Mouse (Mus musculus) frontal cortex, adult (tissue): ENCODE data around the gene Col4a1.

ENCODE experiments used
- ATAC-seq: cut with Nextera tagmentation; 2 replicates; pipeline ENCODE4 v1.9.2; 2017; ENCODE audit warnings: mild to moderate bottlenecking, moderate library complexity, mixed read lengths; ENCODE audit not compliant: low TSS enrichment

Gene Col4a1

DNA sequence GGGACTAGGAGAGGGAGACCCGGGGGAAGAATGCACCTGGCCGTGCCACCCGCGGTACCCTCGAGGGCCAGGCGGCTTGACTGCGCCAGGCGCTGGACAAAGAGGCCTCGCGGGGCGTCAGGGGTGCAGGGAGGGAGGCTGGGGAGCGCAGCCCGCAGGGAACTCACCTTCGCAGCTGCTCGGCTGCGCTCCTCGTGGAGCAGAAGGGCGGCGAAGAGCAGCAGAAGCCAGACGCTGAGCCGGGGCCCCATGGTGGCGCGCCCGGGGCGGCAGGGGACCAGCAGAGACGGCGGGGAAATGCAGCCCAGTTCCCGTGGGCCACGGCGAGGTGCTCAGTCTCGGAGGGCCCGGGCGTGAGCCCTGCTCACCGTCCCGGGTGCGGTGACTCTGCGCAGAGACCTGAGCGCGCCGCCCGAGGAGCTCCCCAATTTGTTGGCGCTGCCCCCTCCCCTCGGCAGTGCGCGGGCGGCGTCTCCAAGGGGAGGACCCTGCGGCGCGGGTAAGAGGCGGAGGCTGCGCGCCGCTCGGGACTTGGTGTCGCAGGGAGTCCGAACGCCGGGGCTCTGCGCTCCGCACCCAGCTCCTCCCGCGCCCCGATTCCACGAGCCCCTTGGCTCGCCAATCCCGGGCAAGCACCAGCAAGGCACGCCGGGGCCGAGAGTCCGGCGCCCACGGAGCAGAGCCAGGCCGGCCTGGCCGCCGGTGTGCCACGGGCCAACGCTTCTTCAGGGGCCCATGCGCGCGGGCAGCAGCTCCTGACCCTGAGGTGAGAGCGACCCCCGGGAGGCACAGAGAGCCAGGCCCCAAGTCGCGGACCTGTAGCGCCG, at the start of gene Col4a1, which contains the start of gene Col4a2:
Gene Col4a1, minus strand, starts transcription at position 478 of the 827 bp plus-strand sequence.
Gene Col4a2, plus strand, starts transcription at position 457 of the 827 bp plus-strand sequence.
- ATAC-seq = peak; percentile 83

DNA sequence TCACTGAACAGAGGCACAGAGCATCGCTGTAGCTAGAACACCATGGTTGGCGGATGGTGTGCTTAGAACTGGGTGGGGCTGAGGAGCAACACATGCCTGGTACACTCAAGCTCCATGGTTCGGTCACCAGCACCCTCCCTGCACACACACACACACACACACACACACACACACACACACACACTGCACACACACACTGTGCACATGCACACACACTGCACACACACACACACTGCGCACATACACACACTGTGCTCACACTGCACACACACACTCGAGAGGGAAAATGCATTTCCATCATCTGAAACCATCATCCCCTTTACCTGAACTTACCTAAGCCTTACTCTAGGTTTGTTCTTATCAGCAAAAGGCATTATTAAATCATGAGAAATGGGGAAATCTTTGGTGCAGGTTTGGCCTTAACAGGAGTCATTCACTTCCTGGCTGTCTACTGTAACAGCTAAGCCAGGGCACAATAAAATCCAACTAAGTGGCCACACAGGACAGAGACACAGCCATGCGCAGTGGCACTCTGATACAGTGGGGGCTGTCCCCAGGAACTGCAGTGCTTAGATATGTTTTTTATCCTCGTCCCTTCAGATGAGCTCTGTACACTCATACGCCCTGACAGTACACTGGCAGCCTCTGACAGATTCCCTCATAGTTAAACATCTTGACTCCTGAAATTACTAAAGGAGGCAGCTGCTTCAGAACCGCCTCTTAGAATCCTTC, 49.1 kb upstream of the Col4a1 start:
- no peak for ATAC-seq

DNA sequence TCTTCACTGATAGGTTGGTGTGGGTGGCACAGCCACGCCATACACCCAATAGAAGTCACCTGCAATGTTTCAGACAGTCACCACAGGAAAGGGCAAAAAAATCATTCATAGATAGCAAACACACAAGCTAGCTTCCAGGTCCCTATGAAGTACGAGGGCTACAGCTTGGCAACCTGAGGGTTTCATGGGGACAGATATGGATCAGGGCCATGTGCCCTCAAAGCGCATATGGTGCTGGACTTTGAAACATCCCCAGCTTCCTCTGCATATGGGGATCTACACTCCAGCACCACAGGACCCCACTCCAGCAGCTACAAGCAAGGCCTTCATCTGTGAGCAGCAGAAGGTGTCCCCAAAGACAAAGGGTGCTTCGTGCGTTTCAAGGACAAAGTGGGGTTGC, 47.2 kb upstream of the Col4a1 start:
- no peak for ATAC-seq

DNA sequence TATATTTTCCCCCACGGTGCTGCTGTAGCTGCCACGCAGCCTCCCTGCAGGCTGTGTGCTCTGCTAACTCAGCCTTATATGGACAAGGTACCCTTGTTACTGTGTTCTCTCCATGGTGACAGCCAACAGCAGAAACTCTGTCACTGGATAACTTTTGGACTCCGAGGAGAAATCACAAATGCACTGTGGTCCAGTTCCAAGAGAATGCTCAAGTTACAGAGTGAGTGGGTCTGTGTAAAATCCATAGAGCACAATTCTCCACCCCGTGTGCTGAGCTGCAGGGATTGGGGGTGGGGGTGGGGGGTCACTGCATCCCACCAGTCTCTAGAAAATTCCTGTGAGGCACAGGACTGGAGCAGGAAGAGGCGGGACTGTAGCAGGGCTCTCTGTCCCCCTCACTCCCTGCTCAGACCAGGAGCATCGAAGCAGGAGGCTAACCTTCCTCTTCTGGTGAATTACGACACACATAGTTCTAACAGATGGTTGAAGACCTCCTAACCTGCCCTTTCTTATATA, 45.4 kb upstream of the Col4a1 start:
- 0 out of 2 replicates have a peak, but pooled peaks have one; percentile 24 for ATAC-seq

DNA sequence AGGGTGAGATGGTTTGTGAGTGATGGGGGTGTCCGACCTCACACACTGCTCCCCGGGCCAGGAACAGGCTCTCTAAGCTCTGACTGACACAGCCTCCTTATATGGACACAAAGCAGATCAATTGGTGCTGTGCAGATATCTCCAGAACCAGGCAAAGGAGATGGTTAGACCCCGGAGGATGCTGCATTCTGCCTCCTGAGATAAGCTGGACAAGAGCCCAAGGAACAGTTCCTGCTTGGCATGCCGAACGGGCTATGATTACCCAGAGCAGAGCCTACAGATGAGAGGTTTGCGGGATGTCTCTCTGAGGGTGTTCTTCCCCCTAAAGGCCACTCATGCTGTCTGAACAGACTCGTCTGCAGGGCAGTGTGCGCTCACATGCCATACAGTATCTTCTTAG, 44.1 kb upstream of the Col4a1 start:
- ATAC-seq = no peak

DNA sequence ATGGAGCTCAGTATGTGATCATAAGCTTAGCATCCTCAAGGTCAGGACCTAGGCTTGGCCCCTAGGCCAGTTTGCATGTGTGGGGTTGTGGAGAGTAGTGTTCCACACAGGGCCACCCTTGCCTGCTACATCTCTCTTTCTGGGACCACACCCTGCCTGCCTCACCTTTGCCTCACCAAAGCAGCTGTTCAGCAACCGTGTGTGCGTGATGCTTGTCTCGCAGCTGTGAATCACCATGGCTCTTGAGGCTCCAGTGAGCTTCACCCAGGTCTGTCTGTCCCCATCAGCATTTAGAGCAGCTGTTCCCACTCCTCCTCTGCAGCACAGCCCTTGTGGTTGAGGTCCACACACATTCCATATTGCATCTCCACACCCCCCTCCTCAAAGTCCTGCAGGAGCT, 43.3 kb upstream of the Col4a1 start:
- ATAC-seq = no peak

DNA sequence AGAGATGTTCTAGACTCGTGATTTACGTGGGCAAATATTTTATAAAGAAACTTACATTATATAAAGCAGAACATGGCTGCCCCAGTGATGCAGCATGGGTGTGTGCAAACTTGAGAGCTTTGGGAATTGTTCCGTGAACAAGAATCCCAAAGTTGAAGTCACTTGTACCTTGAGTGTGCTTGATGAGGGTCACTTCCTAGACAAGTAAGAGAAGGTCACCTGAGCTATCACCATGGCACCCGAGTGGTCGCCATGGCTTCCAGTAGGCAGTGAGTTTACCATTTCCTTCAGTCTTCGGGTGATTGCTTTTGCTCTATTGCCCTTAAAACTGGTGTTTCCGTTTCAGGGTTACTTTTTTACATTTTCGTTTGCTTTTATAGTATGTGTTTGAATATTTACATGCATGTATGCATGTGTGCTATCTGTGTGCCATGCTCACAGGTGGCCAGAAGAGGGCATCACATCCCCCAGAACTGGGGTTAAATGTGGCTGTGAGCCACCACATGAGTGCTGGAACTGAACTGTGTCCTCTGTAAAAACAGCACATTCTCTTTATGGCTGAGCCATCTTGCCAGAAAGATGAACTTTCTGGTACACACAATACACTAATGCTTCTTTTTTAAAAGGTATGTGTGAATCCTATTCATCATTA, 42.3 kb upstream of the Col4a1 start:
- ATAC-seq = no peak

DNA sequence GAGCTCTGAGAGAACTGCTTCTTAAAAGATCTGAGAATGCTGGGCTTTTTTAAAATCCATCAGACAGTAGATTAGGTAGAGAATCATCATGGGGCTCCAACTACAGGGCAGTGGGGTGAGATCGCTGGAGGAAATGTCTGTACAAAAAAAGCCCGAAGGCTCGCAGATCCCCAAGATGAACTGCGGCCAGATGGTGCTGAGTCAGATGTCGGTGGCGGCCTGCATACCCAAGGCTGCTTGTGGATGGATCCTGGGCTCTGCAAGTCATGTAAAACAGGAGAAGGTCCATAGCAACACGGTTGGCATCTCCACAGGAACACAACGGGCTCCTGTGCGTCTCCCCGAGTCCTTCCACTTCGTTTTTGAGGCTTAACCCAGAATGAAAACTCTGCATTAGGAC, 39.9 kb upstream of the Col4a1 start:
- ATAC-seq = peak; percentile 47

DNA sequence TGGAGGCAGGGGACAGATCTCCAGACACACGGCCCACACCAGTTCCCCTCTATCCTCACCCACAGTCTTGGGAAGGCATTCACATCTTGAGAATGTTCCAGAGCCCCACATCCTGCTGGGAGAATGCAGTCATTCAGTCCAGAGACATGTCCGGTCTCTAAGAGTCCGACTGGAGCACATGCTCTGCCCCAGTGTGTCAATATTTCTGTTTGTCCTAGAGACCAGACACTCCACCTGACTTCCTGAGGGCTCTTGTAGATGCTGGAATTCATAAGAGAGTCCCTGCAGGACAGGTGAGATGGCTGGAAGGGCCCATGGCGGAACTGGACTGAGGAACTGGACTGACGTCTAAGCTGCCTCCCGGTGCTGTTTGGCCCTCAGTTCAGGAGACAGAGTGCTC, 38.7 kb upstream of the Col4a1 start:
- no peak for ATAC-seq

DNA sequence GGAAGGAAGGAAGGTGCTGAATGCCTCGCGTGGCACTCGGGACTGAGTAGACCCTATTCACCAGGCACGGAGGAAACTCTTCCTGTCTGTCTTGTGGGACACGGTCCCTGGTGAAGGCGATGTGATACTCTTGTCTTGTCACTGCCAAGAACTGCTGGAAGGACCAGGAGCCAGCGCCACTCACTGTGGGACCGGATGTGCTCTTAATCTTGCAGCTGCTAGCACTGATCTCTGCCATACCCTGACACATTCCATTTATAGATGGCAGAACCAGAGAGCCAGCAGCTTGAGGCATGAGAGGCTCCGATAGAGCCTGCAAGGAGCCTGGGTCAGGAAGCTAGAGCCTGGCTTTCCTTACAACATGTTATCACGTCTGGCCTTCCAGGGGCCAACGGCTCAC, 36.0 kb upstream of the Col4a1 start:
- no peak for ATAC-seq

DNA sequence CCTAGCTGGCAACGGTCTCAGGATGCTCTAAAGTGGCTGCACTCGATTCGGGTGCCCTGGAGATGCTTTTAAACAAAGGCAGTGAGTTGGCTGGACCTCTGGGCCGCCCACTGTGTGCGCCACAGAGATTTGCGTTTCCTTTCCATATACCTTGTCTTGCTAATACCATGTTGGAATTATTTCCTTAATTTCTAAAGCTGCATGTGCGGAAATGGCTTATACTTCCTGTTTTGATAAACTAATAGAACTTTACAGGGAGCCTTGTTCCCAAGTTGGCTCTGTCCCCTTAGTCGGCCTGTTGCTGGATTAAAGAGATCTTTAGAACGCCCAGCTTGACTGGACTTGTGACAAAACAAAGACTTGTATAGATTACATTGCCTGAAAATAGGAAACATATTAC, 35.1 kb upstream of the Col4a1 start:
- ATAC-seq = no peak

DNA sequence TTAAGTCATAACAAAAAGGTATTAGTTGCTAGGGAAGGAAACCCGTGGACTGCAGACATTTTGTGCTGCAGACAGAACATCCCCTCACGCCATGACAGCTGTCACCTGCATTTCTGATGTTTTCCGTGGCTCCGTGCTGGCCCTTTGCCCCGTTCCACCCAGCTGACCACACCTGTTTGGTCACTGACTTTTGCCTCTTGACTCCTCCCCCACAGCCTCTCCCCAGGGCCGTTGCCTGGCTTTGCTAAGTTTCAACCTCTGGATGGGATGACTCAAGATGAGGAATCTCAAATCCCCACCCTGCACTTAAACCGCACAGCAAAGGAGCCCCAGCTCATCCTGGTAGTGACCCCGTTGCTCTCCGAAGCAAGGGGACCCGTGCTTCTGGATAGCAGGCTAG, 33.6 kb upstream of the Col4a1 start:
- ATAC-seq = no peak

DNA sequence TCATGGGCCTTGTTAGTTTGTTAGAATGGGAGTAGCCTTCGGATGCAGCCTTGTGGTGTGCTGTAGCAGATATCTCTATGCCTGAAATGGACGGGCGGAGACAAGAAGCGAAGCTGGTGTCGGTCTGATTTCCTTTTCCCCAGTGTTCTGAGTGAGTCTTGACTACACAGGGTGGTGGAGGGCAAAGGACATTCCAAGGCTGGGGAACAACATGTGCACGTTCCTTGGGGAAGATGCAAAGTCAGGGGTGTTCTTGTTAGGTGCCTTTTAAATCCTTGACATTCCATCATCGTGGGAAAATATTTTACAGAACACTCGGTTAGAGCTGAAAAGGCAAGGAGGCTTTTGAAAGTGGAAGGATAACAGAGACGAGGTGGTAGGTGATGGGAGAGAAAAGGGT, 31.8 kb upstream of the Col4a1 start:
- no peak for ATAC-seq

DNA sequence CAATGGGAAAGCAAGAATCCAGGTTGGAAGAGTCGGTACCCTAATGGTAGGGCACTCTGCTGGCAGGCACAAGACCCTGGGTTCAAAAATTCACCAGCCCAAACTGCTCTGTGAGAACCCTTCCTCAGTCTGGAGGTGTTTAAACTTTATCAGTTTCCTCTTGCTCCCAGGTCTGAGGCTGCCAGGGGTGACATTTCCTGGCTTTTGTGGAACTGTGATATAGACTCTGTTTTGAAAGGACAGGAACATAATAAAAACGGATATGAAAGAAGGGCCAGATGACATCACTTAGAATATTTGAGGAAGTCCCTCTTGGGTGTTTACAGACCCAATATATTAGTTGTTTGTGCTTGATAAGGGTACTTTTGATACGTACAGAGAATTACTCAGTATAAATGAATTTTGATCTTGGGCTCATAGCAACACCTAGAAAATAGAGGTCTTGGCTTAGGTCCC, 28.5 kb upstream of the Col4a1 start:
- no peak for ATAC-seq

DNA sequence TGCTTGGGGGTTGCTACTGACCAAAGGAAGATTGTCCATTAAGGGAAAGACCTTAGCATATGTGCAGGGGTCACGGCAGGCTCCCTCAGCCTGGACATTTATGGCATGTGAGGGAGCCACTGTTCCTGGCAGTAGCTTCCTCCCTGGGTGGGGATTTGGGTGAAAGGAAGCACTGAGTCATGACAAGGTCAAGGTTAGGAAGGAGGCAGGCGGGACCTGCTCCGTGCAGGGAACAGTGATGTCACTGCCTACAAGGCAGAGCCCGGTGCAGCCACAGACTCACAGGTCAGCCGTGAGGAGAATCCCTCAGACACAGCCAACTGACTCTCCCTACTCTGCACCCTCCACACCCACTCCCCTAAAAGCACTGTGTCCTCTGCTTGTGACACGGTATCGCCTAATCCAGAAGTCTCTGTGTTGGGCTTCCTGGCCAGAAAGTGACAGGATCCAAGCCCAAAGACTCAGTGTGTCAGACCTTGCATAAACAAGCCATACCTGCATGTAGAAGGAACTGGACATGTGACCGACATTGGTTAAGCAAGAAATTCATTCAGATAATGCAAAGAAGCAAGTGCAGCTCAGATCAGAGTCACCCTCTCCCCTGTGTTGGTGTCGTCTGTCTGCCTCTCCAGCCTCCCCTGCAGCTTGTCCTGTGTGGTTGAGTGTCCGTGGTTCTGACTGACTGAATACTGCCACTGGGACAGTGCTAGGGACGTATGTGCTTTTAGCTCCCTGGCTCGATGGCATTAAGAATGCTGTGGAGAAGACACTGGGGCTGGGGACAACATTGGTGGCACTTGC, 27.9 kb upstream of the Col4a1 start:
- ATAC-seq = no peak

DNA sequence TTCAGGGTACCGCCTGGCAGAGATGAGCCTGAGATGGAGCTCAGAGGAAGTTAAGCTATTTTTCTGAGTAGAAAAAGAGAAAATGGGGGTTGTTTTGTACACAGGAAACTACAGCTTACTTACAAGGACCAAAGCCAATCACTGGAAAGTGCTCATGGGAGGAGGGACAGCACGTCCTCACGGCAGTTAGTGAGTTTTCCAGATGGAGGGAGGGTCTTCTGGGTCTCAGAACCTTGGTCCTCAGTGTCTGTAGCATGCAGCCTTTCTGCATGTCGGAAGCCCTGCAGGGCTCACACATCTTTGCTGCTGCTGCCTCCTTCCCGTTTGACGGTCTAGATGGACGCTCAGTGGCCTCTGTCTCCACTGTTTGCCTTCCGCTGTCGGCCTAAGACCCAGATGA, 25.9 kb upstream of the Col4a1 start:
- ATAC-seq = no peak

DNA sequence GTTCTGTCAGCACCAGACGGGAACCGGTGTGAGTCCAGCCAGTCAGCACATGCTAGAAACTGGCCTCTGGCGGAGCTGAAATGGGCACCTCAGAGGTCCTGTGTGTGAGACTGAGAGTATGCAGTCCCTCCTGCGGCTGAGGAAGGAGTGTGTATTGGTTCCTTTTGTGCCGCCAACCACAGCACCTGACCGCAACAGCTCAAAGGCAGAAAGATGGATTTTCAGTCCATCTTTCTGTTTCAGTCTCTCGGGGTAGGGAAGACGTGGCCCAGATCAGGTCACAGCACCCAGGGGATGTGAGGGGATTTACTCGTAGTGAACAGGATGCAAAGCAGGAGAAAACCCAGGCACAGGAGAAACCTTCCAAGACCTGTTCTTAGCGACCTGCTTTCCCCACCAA, 25.0 kb upstream of the Col4a1 start:
- no peak for ATAC-seq

DNA sequence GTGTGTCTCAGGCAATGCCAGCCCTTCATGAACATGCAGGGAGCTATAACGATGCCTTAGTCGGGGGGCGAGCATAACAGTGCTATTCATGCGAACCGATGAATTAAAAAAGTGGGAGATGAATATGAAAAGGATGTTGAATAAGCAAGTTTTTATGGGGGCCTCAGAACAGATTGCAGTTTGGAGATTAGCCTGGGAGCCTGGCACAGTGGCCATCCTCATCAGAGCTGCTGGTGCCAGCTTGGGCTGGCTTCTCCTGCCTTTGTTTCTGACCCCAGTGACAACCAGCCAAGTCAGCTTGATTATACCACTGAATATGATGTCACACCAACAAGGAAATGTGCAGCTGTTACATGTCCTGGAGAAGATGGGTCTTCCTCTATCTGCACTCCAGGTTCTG, 23.7 kb upstream of the Col4a1 start:
- ATAC-seq = no peak

DNA sequence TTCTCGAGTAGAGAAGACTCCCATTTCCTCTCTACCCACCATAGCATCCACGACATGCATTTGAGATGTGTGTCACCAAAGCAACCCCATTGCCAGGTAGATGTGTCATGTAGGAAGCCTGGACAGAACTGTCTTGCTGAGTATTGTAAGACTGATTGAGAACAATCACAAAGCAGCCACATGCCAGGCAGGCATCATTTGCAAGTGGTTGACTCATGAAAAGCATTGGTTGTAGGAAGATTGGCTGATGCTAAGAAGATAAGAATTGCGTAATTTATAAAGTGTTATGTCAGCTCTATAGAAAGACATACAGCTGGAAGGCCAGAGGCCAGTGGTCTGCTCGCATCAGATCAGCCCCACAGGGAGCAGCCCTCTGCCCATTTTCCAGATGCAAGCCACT, 22.6 kb upstream of the Col4a1 start:
- no peak for ATAC-seq

DNA sequence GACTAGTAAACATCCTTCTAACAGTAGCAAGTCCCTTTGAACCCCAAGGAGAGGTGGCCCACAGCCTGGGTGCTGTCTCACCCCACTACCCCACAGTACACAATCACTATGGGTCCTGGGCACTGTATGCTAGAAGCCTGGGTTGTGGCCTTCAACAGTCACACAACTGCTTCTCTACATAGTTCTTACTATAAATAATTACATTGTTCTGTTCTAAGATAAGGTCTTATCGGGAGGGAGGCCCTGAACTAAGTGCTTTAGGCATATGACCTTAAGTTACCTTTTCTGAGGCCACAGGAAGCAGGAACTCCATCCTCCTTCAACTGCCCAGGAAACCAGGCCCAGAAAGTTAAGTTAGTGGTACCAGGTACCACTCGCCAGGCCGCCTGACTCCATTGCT, 21.9 kb upstream of the Col4a1 start:
- ATAC-seq = no peak

DNA sequence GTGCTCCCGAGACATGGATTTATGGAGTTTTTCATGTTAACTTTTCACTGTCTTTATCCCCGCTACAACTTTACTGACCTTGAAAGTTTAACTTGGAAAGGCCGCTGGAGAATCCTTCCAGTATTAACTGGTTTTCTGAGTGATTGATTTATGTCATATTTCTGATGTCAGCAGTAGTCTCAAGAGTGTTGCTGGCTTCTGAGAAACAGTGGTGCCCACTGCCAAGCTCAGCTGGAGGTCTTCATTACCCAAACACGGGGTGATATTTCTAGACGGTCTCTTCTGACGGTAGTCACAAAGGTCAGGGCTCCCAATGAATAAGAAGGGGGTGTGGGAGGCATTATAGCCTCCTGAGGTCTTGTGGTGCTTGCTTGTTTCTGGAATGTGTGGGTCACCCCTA, 21.1 kb upstream of the Col4a1 start:
- no peak for ATAC-seq

DNA sequence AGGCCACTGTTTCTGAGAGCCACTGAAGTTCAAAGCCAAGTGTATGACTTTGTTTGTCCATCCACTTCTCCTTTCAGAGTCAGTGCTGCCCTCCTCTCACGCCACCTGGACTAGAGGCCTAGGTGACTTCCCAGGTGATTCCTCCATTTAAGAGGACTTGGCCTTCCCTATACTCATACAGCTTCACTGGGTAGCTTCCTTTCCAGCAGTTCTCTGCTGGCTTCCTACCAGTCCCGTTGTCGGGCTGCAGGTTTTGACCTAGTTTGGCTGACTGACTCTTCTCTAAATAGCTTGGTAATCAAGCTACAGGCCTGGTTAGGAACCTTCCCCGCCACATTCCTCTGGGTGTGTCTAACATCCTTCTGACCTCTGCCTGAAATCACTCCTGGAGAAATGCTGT, 18.9 kb upstream of the Col4a1 start:
- no peak for ATAC-seq
